Mouse (Mus musculus) MEL (cell line): Measurements from ENCODE around the gene Rcc1l. TPM values are rescaled to one million over a fixed set of nuclear protein-coding genes. Genes with fewer than 3 reads are reported as not detected.

ENCODE experiments used
- DNase-seq: peaks from one replicate; pipeline ENCODE4 v3.0.0; 2011; ENCODE audit warnings: low read depth, low spot score
- H3K27ac ChIP-seq: 2 replicates; pipeline ENCODE4 v1.5.1; 2012; ENCODE audit warnings: low read depth, mild to moderate bottlenecking, control low read depth, low read length, moderate library complexity; ENCODE audit not compliant: control insufficient read depth
- H3K27me3 ChIP-seq, 2 experiments: fragments of 150-350 bp in 1 of 2; sonication (generic) in 1 of 2; 2 replicates each; pipeline ENCODE4 v1.6.1; 2012; ENCODE audit warnings: low read length in 2 of 2, mild to moderate bottlenecking in 2 of 2, improper control_type of control experiment in 1 of 2, moderate library complexity in 1 of 2; ENCODE audit not compliant: insufficient read depth in 2 of 2, control insufficient read depth in 1 of 2
- H3K36me3 ChIP-seq, 2 experiments: 2 replicates each; pipeline ENCODE4 v1.6.1; 2012 to 2014; ENCODE audit warnings: low read length in 2 of 2, improper control_type of control experiment in 1 of 2, inconsistent platforms in 1 of 2, mild to moderate bottlenecking in 1 of 2; ENCODE audit not compliant: insufficient read depth in 2 of 2, control insufficient read depth in 1 of 2
- H3K4me1 ChIP-seq, 2 experiments: fragments of 150-350 bp in 1 of 2; sonication (generic) in 1 of 2; 2 replicates each; pipeline ENCODE4 v1.6.1; 2012; ENCODE audit warnings: low read length in 2 of 2, improper control_type of control experiment in 1 of 2, mild to moderate bottlenecking in 1 of 2; ENCODE audit not compliant: insufficient read depth in 2 of 2, control insufficient read depth in 1 of 2
- H3K4me3 ChIP-seq, 2 experiments: fragments of 150-350 bp in 1 of 2; sonication (generic) in 1 of 2; 2 replicates each; pipeline ENCODE4 v1.5.1; 2012; ENCODE audit warnings: low read depth in 2 of 2, low read length in 2 of 2, mild to moderate bottlenecking in 2 of 2, moderate library complexity in 2 of 2, control low read depth in 1 of 2, improper control_type of control experiment in 1 of 2; ENCODE audit not compliant: control insufficient read depth in 1 of 2, insufficient read depth in 1 of 2
- H3K79me2 ChIP-seq: 2 replicates; pipeline ENCODE4 v1.6.1; 2012; ENCODE audit warnings: mild to moderate bottlenecking, low read length, moderate library complexity; ENCODE audit not compliant: control insufficient read depth, poor library complexity, insufficient read depth
- H3K9ac ChIP-seq: 2 replicates; pipeline ENCODE4 v1.6.1; 2012; ENCODE audit warnings: low read depth, mild to moderate bottlenecking, control low read depth, low read length, moderate library complexity; ENCODE audit not compliant: control insufficient read depth, poor library complexity, severe bottlenecking
- H3K9me3 ChIP-seq: fragments of 150-350 bp; sonication (generic); replicated peaks from 2 replicates; pipeline ENCODE4 v1.6.1; 2012; ENCODE audit warnings: mild to moderate bottlenecking, low read length, improper control_type of control experiment, moderate library complexity; ENCODE audit not compliant: insufficient read depth
- BHLHE40 ChIP-seq: IDR thresholded peaks from 2 replicates; pipeline ENCODE4 v1.6.1; 2012; ENCODE audit warnings: low read depth, mild to moderate bottlenecking, inconsistent platforms, low read length, improper control_type of control experiment, borderline replicate concordance
- CHD1 ChIP-seq: IDR thresholded peaks from 2 replicates; pipeline ENCODE4 v1.6.1; 2012; ENCODE audit warnings: low read depth, mild to moderate bottlenecking, inconsistent platforms, low read length, improper control_type of control experiment
- CHD2 ChIP-seq: IDR thresholded peaks from 2 replicates; pipeline ENCODE4 v1.6.1; 2011; ENCODE audit warnings: low read length, improper control_type of control experiment
- CTCF ChIP-seq, 3 experiments: IDR thresholded peaks in 2 of 3; conservative IDR thresholded peaks in 1 of 3; 2 replicates each; pipeline ENCODE4 v1.5.1; 2011 to 2012; ENCODE audit warnings: low read length in 3 of 3, low read depth in 2 of 3, mild to moderate bottlenecking in 2 of 3, improper control_type of control experiment in 1 of 3, inconsistent platforms in 1 of 3, mixed read lengths in 1 of 3, moderate library complexity in 1 of 3; ENCODE audit not compliant: control insufficient read depth in 1 of 3, insufficient read depth in 1 of 3, poor library complexity in 1 of 3, severe bottlenecking in 1 of 3
- E2F4 ChIP-seq: IDR thresholded peaks from 2 replicates; pipeline ENCODE4 v1.6.1; 2011; ENCODE audit warnings: low read depth, low read length, improper control_type of control experiment, borderline replicate concordance
- ELF1 ChIP-seq: IDR thresholded peaks from 2 replicates; pipeline ENCODE4 v1.6.1; 2014; ENCODE audit warnings: low read depth, mild to moderate bottlenecking, inconsistent platforms, low read length, improper control_type of control experiment, moderate library complexity
- GABPA ChIP-seq: IDR thresholded peaks from 2 replicates; pipeline ENCODE4 v1.6.1; 2012; ENCODE audit warnings: low read depth, mild to moderate bottlenecking, inconsistent platforms, low read length, improper control_type of control experiment, moderate library complexity
- JUND ChIP-seq: IDR thresholded peaks from 2 replicates; pipeline ENCODE4 v1.6.1; 2011; ENCODE audit warnings: low read depth, mild to moderate bottlenecking, improper control_type of control experiment, low read length
- MAX ChIP-seq: IDR thresholded peaks from 2 replicates; pipeline ENCODE4 v1.6.1; 2011; ENCODE audit warnings: low read length, improper control_type of control experiment
- MEF2A ChIP-seq: IDR thresholded peaks from 2 replicates; pipeline ENCODE4 v1.6.1; 2014; ENCODE audit warnings: low read depth, mild to moderate bottlenecking, inconsistent platforms, low read length, improper control_type of control experiment; ENCODE audit not compliant: poor library complexity, insufficient replicate concordance, severe bottlenecking; ENCODE audit errors: extremely low read depth
- MYB ChIP-seq: IDR thresholded peaks from 2 replicates; pipeline ENCODE4 v1.6.1; 2011; ENCODE audit warnings: mild to moderate bottlenecking, low read depth, low read length, improper control_type of control experiment
- POLR2A ChIP-seq, 2 experiments: IDR thresholded peaks; 2 replicates each; pipeline ENCODE4 v1.6.1; 2011 to 2012; ENCODE audit warnings: low read length in 2 of 2, mild to moderate bottlenecking in 2 of 2, control low read depth in 1 of 2, improper control_type of control experiment in 1 of 2, low read depth in 1 of 2, moderate library complexity in 1 of 2; ENCODE audit not compliant: control insufficient read depth in 1 of 2, insufficient read depth in 1 of 2, poor library complexity in 1 of 2
- POLR2AphosphoS2 ChIP-seq: IDR thresholded peaks from 2 replicates; pipeline ENCODE4 v1.6.1; 2011; ENCODE audit warnings: low read length, improper control_type of control experiment
- RAD21 ChIP-seq: IDR thresholded peaks from 2 replicates; pipeline ENCODE4 v1.6.1; 2011; ENCODE audit warnings: mild to moderate bottlenecking, low read depth, low read length, improper control_type of control experiment
- SIN3A ChIP-seq: IDR thresholded peaks from 2 replicates; pipeline ENCODE4 v1.6.1; 2012; ENCODE audit warnings: low read length, improper control_type of control experiment, inconsistent platforms
- SMC3 ChIP-seq: IDR thresholded peaks from 2 replicates; pipeline ENCODE4 v1.6.1; 2011; ENCODE audit warnings: low read depth, low read length, improper control_type of control experiment
- TAL1 ChIP-seq: IDR thresholded peaks from 2 replicates; pipeline ENCODE4 v1.6.1; 2012; ENCODE audit warnings: mild to moderate bottlenecking, inconsistent platforms, low read length, moderate library complexity, mixed read lengths
- TBP ChIP-seq: IDR thresholded peaks from 2 replicates; pipeline ENCODE4 v1.8.0; 2011; ENCODE audit warnings: low read depth, low read length, improper control_type of control experiment
- UBTF ChIP-seq: IDR thresholded peaks from 2 replicates; pipeline ENCODE4 v1.6.1; 2012; ENCODE audit warnings: low read depth, mild to moderate bottlenecking, inconsistent platforms, low read length, improper control_type of control experiment, moderate library complexity, borderline replicate concordance; ENCODE audit not compliant: insufficient read depth
- USF1 ChIP-seq: IDR thresholded peaks from 2 replicates; pipeline ENCODE4 v1.6.1; 2014; ENCODE audit warnings: low read depth, mild to moderate bottlenecking, inconsistent platforms, low read length, improper control_type of control experiment, moderate library complexity
- ZC3H11A ChIP-seq: IDR thresholded peaks from 2 replicates; pipeline ENCODE4 v1.6.1; 2012; ENCODE audit warnings: low read depth, mild to moderate bottlenecking, inconsistent platforms, low read length, improper control_type of control experiment
- ZNF384 ChIP-seq: IDR thresholded peaks from 2 replicates; pipeline ENCODE4 v1.6.1; 2012; ENCODE audit warnings: low read depth, mild to moderate bottlenecking, inconsistent platforms, low read length, improper control_type of control experiment
- polyA plus RNA-seq, 2 experiments: library from polyadenylated mRNA; stranded (reverse) in 1 of 2; unstranded in 1 of 2; fragments of >175 nt in 1 of 2; fragments of >200 nt in 1 of 2; gene quantifications; 2 replicates each; pipeline versions ENCODE4 v1.2.1 to v1.2.4; 2012; ENCODE audit warnings: low replicate concordance in 2 of 2, low read depth in 1 of 2; ENCODE audit not compliant: insufficient read length in 2 of 2, insufficient read depth in 1 of 2, missing spikeins in 1 of 2
- total RNA-seq: library from RNA; depleted of rRNA; stranded (reverse); fragments of 300-350 nt; gene quantifications from 2 replicates; pipeline ENCODE4 v1.2.3, GENCODE M21; 2012

Rcc1l gene
- total and polyA plus RNA-seq, 3 experiments, result 51.7 to 59.1 TPM; not detected in 1

GRCm38 (mm10) chr5:134166642-134167041, 9.9 kb downstream of the Rcc1l start:
- Histone ChIP-seq H3K9me3 (no peaks in the 10 kb centered on the region), H3K4me3 (no peak overlapping the region), H3K4me1 (no peaks in the 10 kb centered on the region), H3K27me3 (no peaks in the 10 kb centered on the region), H3K79me2 (no peaks in the 10 kb centered on the region), H3K27ac (no peak overlapping the region), H3K36me3 (peaks cover 0 to 13% of the 10 kb centered on the region in 2 experiments; a peak in 2 of 4 replicates), H3K9ac (no peak overlapping the region)
- no peak for TF ChIP-seq MAX
- no peak for TF ChIP-seq CTCF (IDR thresholded peaks at IDR 0.05 in 2 of 3, conservative IDR thresholded peaks at IDR 0.05 in 1 of 3; ENCODE audit: control insufficient read depth in 1 of 3, insufficient read depth in 1 of 3, low read depth in 2 of 3, low read length in 3 of 3, poor library complexity in 1 of 3, severe bottlenecking in 1 of 3)
- TF ChIP-seq TAL1, result no peak
- no peak for TF ChIP-seq RAD21
- no peak for TF ChIP-seq UBTF
- no peak for TF ChIP-seq TBP
- TF ChIP-seq POLR2AphosphoS2, result no peak
- no peak for TF ChIP-seq ZC3H11A
- no peak for TF ChIP-seq JUND
- no peak for DNase-seq

- Histone ChIP-seq H3K4me3 (no peak overlapping the region), H3K27me3 (no peaks in the 10 kb centered on the region), H3K36me3 (peaks cover 0 to 9% of the 10 kb centered on the region in 2 experiments; a peak in 2 of 4 replicates), H3K9ac (no peak overlapping the region), H3K27ac (no peak overlapping the region), H3K79me2 (no peaks in the 10 kb centered on the region), H3K4me1 (no peaks in the 10 kb centered on the region), H3K9me3 (no peaks in the 10 kb centered on the region)
- TF ChIP-seq BHLHE40 (no peak), TAL1 (no peak), SIN3A (no peak), CHD2 (no peak), POLR2AphosphoS2 (no peak), POLR2A (IDR thresholded peaks at IDR 0.05; ENCODE audit: control insufficient read depth in 1 of 2, insufficient read depth in 1 of 2, low read depth in 1 of 2, low read length in 2 of 2, poor library complexity in 1 of 2) (no peak), CHD1 (no peak), MEF2A (no peak), ZNF384 (no peak), E2F4 (no peak), GABPA (no peak), MYB (no peak), USF1 (no peak), TBP (no peak), SMC3 (no peak), ELF1 (no peak)
- DNase-seq, result no peak
These were observed 11.9 kb downstream of the Rcc1l start for GRCm38 (mm10) chr5:134164688-134165087.
